Mouse (Mus musculus): ENCODE data around the gene Dhdds. TPM values are rescaled to one million over a fixed set of nuclear protein-coding genes. Genes with fewer than 3 reads are reported as not detected.

Gene Dhdds
- polyA plus RNA-seq (2014; fragmentation: Nextera tagmentation; extraction: Ambion mirVana) = 42.6 and 50.4 TPM in 2 replicates

GRCm38 (mm10) chr4:134000466-134001438 lies at the start of gene Dhdds:
Gene Dhdds, minus strand, starts transcription at chr4:134000918.
- WGBS = 1% methylated on average over 49 of the region's 49 CpGs
- H3K27me3 ChIP-seq (ENCODE audit: control insufficient read depth, insufficient read depth, low read length) = no peaks in the 10 kb centered on the region
- 0 out of 2 replicates have a peak within 1 kb of the TSS, but pooled peaks have one; percentile 39 for H3K27ac ChIP-seq (ENCODE audit: low read length)
- H3K9ac ChIP-seq (replicated peaks; ENCODE audit: low read depth, low read length) = peak within 1 kb of the TSS; percentile 75
- H3K4me3 ChIP-seq (ENCODE audit: low read depth, low read length) = peak within 1 kb of the TSS; percentile 79
- peak within 1 kb of the TSS; percentile 70 for H3K4me2 ChIP-seq (replicated peaks; ENCODE audit: low read depth, low read length)
- no peaks in the 10 kb centered on the region for H3K9me3 ChIP-seq (ENCODE audit: control insufficient read depth, low read depth, low read length)
- H3K4me1 ChIP-seq (ENCODE audit: control insufficient read depth, insufficient read depth, low read length) = no peaks in the 10 kb centered on the region; the same call in 1 of the 2 replicates
- peaks cover 4% of the 10 kb centered on the region for H3K36me3 ChIP-seq (ENCODE audit: control insufficient read depth, insufficient read depth, low read length)
- ATAC-seq (ENCODE audit: insufficient number of reproducible peaks, insufficient read depth, low FRiP score, low read depth) = peak; percentile 99

GRCm38 (mm10) chr4:134047648-134048047 lies 46.9 kb upstream of the Dhdds start:
- H3K4me2 ChIP-seq (replicated peaks; ENCODE audit: low read depth, low read length) = no peak overlapping the region
- no peak overlapping the region for H3K4me3 ChIP-seq (ENCODE audit: low read depth, low read length)
- H3K27ac ChIP-seq (ENCODE audit: low read length) = no peak overlapping the region
- no peaks in the 10 kb centered on the region for H3K36me3 ChIP-seq (ENCODE audit: control insufficient read depth, insufficient read depth, low read length)
- no peak overlapping the region for H3K9ac ChIP-seq (replicated peaks; ENCODE audit: low read depth, low read length)
- no peaks in the 10 kb centered on the region for H3K27me3 ChIP-seq (ENCODE audit: control insufficient read depth, insufficient read depth, low read length)
- no peaks in the 10 kb centered on the region for H3K9me3 ChIP-seq (ENCODE audit: control insufficient read depth, low read depth, low read length)
- WGBS = 60% methylated on average over 5 of the region's 5 CpGs
- ATAC-seq (ENCODE audit: insufficient number of reproducible peaks, insufficient read depth, low FRiP score, low read depth) = no peak
- H3K4me1 ChIP-seq (ENCODE audit: control insufficient read depth, insufficient read depth, low read length) = peaks cover 3% of the 10 kb centered on the region

GRCm38 (mm10) chr4:134043041-134043440 lies 42.3 kb upstream of the Dhdds start:
- H3K4me2 ChIP-seq (replicated peaks; ENCODE audit: low read depth, low read length) = no peak overlapping the region
- 52% methylated on average over 2 of the region's 2 CpGs for WGBS
- H3K4me1 ChIP-seq (ENCODE audit: control insufficient read depth, insufficient read depth, low read length) = peaks cover 3% of the 10 kb centered on the region; the same call in 1 of the 2 replicates
- H3K27me3 ChIP-seq (ENCODE audit: control insufficient read depth, insufficient read depth, low read length) = no peaks in the 10 kb centered on the region
- no peaks in the 10 kb centered on the region for H3K9me3 ChIP-seq (ENCODE audit: control insufficient read depth, low read depth, low read length)
- H3K9ac ChIP-seq (replicated peaks; ENCODE audit: low read depth, low read length) = no peak overlapping the region
- no peak for ATAC-seq (ENCODE audit: insufficient number of reproducible peaks, insufficient read depth, low FRiP score, low read depth)
- no peak overlapping the region for H3K4me3 ChIP-seq (ENCODE audit: low read depth, low read length)
- H3K27ac ChIP-seq (ENCODE audit: low read length) = no peak overlapping the region
- no peaks in the 10 kb centered on the region for H3K36me3 ChIP-seq (ENCODE audit: control insufficient read depth, insufficient read depth, low read length)

DNA sequence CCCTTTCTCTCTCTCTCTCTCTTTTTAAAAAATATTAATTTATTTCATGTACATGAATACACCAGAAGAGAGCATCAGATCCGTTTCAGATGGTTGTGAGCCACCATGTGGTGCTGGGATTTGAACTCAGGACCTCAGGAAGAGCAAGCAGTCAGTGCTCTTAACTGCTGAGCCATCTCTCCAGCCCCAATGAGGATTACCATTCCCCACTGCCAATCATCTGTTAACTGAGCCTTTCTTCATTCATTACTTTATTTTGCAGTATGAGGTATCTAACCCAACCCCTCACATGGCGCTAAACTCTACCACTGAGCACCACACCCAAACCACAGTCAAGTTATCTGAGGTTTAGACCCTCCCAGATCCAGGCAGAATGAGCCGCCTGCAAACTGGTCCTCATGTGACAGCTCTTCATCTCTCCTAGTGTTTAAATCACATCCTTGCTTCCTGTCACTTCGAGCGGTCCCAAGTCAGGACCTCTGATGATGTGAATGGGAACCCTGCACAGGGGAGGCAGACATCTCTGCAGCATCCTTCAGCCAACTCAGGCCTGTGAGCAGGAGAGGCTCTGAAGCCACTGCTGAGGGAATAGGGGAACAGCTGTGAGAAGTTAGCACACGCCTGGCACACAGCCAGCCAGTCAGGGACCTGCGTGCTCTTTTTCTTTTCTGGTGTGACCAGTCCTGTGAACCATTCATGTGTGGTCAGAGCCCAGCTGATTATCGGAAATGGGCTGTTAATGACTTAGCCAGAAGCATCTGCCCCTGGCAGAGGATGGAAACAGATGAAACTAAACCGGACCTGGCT lies 40.8 kb upstream of the Dhdds start:
- no peak overlapping the region for H3K27ac ChIP-seq (ENCODE audit: low read length)
- no peaks in the 10 kb centered on the region for H3K36me3 ChIP-seq (ENCODE audit: control insufficient read depth, insufficient read depth, low read length)
- peak; percentile 28; the same call in 1 of the 2 replicates for ATAC-seq (ENCODE audit: insufficient number of reproducible peaks, insufficient read depth, low FRiP score, low read depth)
- 43% methylated on average over 9 of the region's 9 CpGs for WGBS
- H3K4me1 ChIP-seq (ENCODE audit: control insufficient read depth, insufficient read depth, low read length) = peaks cover 3% of the 10 kb centered on the region; the same call in 1 of the 2 replicates
- H3K27me3 ChIP-seq (ENCODE audit: control insufficient read depth, insufficient read depth, low read length) = no peaks in the 10 kb centered on the region
- no peaks in the 10 kb centered on the region for H3K9me3 ChIP-seq (ENCODE audit: control insufficient read depth, low read depth, low read length)
- H3K4me2 ChIP-seq (replicated peaks; ENCODE audit: low read depth, low read length) = no peak overlapping the region
- H3K9ac ChIP-seq (replicated peaks; ENCODE audit: low read depth, low read length) = no peak overlapping the region
- H3K4me3 ChIP-seq (ENCODE audit: low read depth, low read length) = no peak overlapping the region

- H3K4me3 ChIP-seq (ENCODE audit: low read depth, low read length) = no peak overlapping the region
- WGBS = 5% methylated on average over 16 of the region's 16 CpGs
- 0 out of 2 replicates have a peak, but pooled peaks have one; percentile 28 for ATAC-seq (ENCODE audit: insufficient number of reproducible peaks, insufficient read depth, low FRiP score, low read depth)
These were observed 35.2 kb upstream of the Dhdds start for GRCm38 (mm10) chr4:134035953-134036352.

GRCm38 (mm10) chr4:134025802-134026201 lies 25.1 kb upstream of the Dhdds start:
- Histone ChIP-seq H3K9ac (replicated peaks; ENCODE audit: low read depth, low read length) (no peak overlapping the region), H3K4me1 (ENCODE audit: control insufficient read depth, insufficient read depth, low read length) (no peaks in the 10 kb centered on the region), H3K4me2 (replicated peaks; ENCODE audit: low read depth, low read length) (no peak overlapping the region), H3K27me3 (ENCODE audit: control insufficient read depth, insufficient read depth, low read length) (no peaks in the 10 kb centered on the region), H3K36me3 (ENCODE audit: control insufficient read depth, insufficient read depth, low read length) (no peaks in the 10 kb centered on the region), H3K4me3 (ENCODE audit: low read depth, low read length) (no peak overlapping the region), H3K27ac (ENCODE audit: low read length) (no peak overlapping the region), H3K9me3 (ENCODE audit: control insufficient read depth, low read depth, low read length) (no peaks in the 10 kb centered on the region)
- 49% methylated on average over 9 of the region's 9 CpGs for WGBS
- no peak for ATAC-seq (ENCODE audit: insufficient number of reproducible peaks, insufficient read depth, low FRiP score, low read depth)

More at GRCm38 (mm10) chr4:134035953-134036352, 35.2 kb upstream of the Dhdds start:
- no peaks in the 10 kb centered on the region for H3K4me1 ChIP-seq (ENCODE audit: control insufficient read depth, insufficient read depth, low read length)
- H3K4me2 ChIP-seq (replicated peaks; ENCODE audit: low read depth, low read length) = no peak overlapping the region
- no peak overlapping the region for H3K9ac ChIP-seq (replicated peaks; ENCODE audit: low read depth, low read length)
- H3K36me3 ChIP-seq (ENCODE audit: control insufficient read depth, insufficient read depth, low read length) = no peaks in the 10 kb centered on the region
- H3K9me3 ChIP-seq (ENCODE audit: control insufficient read depth, low read depth, low read length) = no peaks in the 10 kb centered on the region
- H3K27me3 ChIP-seq (ENCODE audit: control insufficient read depth, insufficient read depth, low read length) = no peaks in the 10 kb centered on the region
- H3K27ac ChIP-seq (ENCODE audit: low read length) = no peak overlapping the region

GRCm38 (mm10) chr4:134020621-134021020 lies 19.9 kb upstream of the Dhdds start:
- no peak for ATAC-seq (ENCODE audit: insufficient number of reproducible peaks, insufficient read depth, low FRiP score, low read depth)
- WGBS = 4% methylated on average over 11 of the region's 11 CpGs
- H3K4me1 ChIP-seq (ENCODE audit: control insufficient read depth, insufficient read depth, low read length) = peaks cover 14% of the 10 kb centered on the region; the same call in 1 of the 2 replicates

More at GRCm38 (mm10) chr4:134020621-134021020, 19.9 kb upstream of the Dhdds start:
- H3K27me3 ChIP-seq (ENCODE audit: control insufficient read depth, insufficient read depth, low read length) = peaks cover 9% of the 10 kb centered on the region; the same call in 1 of the 2 replicates
- no peaks in the 10 kb centered on the region for H3K9me3 ChIP-seq (ENCODE audit: control insufficient read depth, low read depth, low read length)
- no peak overlapping the region for H3K4me2 ChIP-seq (replicated peaks; ENCODE audit: low read depth, low read length)
- no peak overlapping the region for H3K4me3 ChIP-seq (ENCODE audit: low read depth, low read length)
- no peaks in the 10 kb centered on the region for H3K36me3 ChIP-seq (ENCODE audit: control insufficient read depth, insufficient read depth, low read length)
- no peak overlapping the region for H3K27ac ChIP-seq (ENCODE audit: low read length)
- no peak overlapping the region for H3K9ac ChIP-seq (replicated peaks; ENCODE audit: low read depth, low read length)

Measured in stomach, embryonic 14.5 days (tissue).